Mouse (Mus musculus) lung, embryonic 15.5 days (tissue): ENCODE measurements around the gene Cdsn. TPM values are rescaled to one million over a fixed set of nuclear protein-coding genes. Genes with fewer than 3 reads are reported as not detected.

Experiments
- polyA plus RNA-seq: library from polyadenylated mRNA; unstranded; fragments of >200 nt; fragmentation: Nextera tagmentation; extraction: Ambion mirVana; gene quantifications from 2 replicates; pipeline ENCODE4 v1.2.1, GENCODE M21; 2015

The Cdsn gene
- polyA plus RNA-seq, 1 experiment from 2014 or later: not detected

Other genes starting within 250 kb of the Cdsn start
- 0.20 and 0.24 TPM in 2 replicates for gene H2-Q1, start 231.7 kb upstream of the Cdsn start, polyA plus RNA-seq
- 6.6 and 7.1 TPM in 2 replicates for gene H2-Q2, start 209.9 kb upstream of the Cdsn start, polyA plus RNA-seq
- 6.3 and 7.6 TPM in 2 replicates for gene H2-Q4, start 172.5 kb upstream of the Cdsn start, polyA plus RNA-seq
- gene H2-Q6, start 127.3 kb upstream of the Cdsn start, polyA plus RNA-seq: 0.76 and 1.1 TPM in 2 replicates
- gene H2-Q7, start 113.0 kb upstream of the Cdsn start, polyA plus RNA-seq: 6.9 and 8.3 TPM in 2 replicates
- gene H2-Q10, start 82.0 kb upstream of the Cdsn start, polyA plus RNA-seq: 0.64 and 1.7 TPM in 2 replicates
- 0.11 and 0.14 TPM in 2 replicates for gene Pou5f1, start 46.1 kb upstream of the Cdsn start, polyA plus RNA-seq
- 92.0 and 92.1 TPM in 2 replicates for gene Tcf19, start 35.3 kb upstream of the Cdsn start, polyA plus RNA-seq
- 21.2 and 23.3 TPM in 2 replicates for gene Cchcr1, start 35.0 kb upstream of the Cdsn start, polyA plus RNA-seq
- gene Psors1c2, start 18.9 kb upstream of the Cdsn start, polyA plus RNA-seq: 0.78 and 1.1 TPM in 2 replicates
- 0.30 TPM in 1 of 2 replicates, not detected in the other for gene 2300002M23Rik, start 15.3 kb downstream of the Cdsn start, polyA plus RNA-seq
- gene Sfta2, start 49.4 kb downstream of the Cdsn start, polyA plus RNA-seq: 111 and 121 TPM in 2 replicates
- gene Gm9573, start 74.5 kb downstream of the Cdsn start, polyA plus RNA-seq: not detected in 2 replicates
- gene Mucl3, start 91.6 kb downstream of the Cdsn start, polyA plus RNA-seq: 1.2 and 1.3 TPM in 2 replicates
- gene Vars2, start 115.5 kb downstream of the Cdsn start, polyA plus RNA-seq: 20.7 and 22.4 TPM in 2 replicates
- gene Gtf2h4, start 121.6 kb downstream of the Cdsn start, polyA plus RNA-seq: 48.8 and 49.9 TPM in 2 replicates
- 46.8 and 51.9 TPM in 2 replicates for gene Ddr1, start 152.5 kb downstream of the Cdsn start, polyA plus RNA-seq